Mouse (Mus musculus) adipocyte (in vitro differentiated cells): Measurements from ENCODE around the gene Myo5a.

Experiments
- DNase-seq: peaks from one replicate; pipeline ENCODE4 v3.0.0-alpha.2; 2016; ENCODE audit warnings: low spot score

The Myo5a gene

DNA sequence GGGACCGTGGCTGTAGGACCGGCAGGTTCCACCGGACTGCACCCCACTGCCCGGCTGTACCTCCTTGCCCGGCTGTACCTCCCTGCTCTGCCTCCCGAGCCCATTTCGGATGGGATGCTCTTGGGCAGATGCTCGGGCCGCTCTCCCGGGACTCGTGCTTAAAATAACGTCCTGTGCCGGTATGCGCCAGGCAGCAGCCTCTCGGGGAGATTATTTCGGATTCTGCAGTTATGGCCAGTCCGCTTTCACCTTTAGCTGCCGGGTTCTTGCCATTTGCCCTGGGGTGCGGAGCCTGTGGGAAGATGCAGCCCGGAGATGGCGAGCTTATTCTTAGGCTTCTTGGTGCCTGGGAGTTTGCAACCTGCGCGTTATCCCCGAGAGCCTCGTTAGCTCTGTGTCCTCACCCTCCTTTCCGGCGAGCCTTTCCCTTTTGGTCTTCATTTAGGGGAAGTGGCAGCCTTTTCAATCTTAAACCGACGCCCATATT is 934 bp downstream of the Myo5a start:
- DNase-seq, result peak; percentile 42

DNA sequence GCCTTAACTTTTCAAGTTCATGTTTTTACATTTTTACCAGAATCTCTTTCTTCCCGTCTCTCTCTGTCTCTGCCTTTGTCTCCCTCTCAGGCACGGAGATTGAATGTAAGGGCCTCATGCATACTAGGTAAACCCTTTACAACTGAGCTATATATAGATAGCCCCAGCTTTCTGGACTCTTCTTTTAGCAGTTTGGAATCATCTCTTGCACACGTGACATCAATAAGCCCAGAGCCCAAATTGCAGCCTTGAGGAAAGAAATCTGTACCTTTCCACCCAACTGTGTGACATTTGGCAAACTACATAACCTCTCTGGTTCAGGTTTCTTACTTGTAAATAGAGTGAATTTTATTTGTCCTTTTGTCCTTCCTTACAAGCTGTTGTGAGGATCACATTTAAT is 1.5 kb downstream of the Myo5a start:
- DNase-seq, result no peak

DNA sequence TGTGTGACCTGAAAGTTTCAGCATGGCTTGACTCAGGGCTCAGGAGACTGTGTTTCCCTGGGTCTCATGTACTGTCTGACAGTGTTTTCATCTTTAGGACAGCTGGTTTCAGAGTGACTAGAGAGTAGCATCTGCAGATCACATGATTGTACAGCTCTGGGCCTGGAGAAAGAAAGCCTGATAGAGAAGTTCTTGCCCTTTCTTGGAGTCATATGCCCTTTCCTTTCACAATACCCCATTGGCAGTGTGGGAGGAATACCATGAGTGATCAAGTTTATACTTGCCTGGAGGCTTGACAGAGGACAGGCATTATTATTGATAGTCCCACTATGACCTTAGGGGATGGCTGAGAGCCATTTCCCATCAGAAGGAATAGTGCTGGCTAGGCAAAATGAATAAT is 6.4 kb downstream of the Myo5a start:
- peak; percentile 84 for DNase-seq

DNA sequence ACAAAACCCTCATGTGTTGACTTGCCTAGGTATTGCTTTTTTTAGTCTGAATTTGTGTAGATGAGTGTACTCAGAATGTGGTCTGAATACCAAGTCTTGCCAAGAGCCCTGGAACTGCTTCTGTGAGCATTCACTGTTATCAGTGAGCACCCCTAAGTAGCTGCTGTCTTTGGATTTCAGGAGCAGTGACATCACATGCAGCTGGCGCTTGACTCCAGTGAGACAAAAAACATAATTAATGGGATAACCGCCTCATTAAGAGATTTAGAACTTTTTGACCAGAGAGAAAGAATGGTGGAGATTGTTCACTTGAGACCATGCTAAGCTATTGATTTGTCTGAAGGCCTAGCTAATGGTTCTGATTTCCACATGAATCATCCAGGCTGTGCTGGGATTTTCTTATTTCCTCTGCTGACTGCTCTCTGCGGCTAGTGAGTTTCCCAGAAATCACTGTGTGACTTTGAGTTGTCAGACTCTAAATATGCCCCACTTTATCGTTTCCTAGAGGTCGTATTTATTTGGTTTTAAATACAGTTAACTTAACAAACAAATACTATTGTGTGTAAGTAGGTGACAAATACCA is 14.5 kb downstream of the Myo5a start:
- DNase-seq, result no peak

DNA sequence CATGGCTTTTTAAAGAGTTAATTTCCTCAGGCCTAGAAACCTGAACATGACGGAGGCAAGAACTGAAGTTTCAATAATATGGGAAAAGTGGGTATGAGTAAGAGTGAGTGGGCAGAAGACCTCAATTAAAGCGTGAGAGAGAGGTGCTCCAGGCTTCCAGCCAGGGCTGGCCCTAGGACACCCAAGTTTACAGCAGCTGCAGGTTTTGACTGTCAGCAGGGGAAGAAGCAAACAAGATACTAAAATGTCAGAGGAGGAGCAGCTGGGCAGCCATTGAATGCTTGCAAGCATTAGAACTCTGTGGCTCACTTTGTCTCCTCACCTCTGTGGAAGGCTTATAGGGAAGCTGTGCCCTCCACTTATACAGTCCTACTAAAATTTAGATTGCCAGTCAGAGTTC is 17.0 kb downstream of the Myo5a start:
- DNase-seq, result no peak

DNA sequence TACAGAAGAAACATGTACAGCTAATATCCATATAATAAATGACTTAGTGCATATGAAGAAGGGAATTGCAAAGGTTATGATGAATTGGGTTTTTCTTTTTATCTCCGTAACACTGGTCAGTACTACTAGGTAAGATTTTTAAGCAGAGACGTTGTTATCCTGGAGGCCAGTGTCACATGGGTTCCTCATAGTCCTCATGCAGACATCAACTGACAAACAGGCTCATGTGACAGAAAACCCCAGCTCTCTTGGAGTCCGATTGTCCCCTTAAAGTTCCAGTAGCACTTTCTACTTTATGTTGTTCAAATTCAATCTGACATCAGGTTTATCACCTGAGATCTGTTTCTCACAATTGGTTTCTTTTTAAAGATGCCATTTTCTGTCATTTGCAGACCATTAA is 18.5 kb downstream of the Myo5a start:
- no peak for DNase-seq

DNA sequence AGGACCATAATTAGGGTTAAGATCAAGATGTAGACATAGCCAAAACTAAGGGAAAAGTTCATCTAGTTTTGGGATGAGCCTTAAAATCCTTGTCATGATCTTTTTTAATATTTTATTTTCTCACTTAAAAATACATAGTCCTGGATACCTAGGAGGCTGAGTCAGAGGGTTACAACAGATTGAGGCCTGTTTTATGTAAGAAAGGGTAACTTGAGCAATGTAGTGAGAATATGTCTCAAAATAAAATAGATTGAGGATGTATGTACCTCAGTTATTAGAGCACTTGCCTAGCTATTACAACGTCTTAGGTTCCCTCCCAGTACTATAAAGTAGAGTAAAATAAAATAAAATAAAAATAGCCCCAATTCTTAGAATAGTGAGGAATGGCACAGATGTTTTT is 21.3 kb downstream of the Myo5a start:
- no peak for DNase-seq

DNA sequence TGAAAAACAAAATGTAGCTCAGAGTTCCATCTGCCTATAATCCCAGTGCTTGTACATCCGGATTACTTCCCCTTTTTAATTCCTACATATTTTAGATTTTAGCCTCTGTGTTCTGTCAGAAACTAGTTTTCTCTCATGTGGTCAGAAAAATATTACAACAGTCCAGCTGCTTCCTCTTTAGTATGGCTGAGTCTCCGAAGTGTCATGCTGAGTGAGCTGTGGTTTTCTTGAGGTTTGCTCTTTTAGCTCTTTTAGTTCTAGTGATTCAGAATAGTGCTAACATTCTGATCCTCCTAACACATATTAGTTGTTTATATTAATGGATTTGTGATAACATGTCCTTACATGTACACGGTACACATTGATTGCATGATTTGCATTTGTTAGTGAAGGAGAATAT is 23.9 kb downstream of the Myo5a start:
- DNase-seq, result no peak

DNA sequence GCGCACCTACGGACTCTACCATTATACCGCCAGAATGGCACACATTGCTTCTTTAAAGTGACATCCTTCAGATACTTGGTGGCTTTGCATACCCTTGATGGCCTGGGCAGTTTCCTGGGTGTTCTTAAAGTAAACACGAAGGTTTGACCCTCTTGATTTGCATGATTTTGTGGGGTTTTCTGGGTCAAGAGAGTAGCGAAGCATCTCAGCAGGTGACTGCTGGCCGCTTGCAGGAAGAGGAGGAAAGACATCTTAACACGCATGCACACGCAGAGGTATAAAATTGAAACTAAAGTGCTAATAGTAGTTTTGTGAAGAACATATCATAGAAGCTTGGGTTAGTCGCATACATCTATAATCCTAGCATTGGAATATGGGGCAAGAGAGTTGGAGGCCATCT is 28.1 kb downstream of the Myo5a start:
- DNase-seq, result no peak

DNA sequence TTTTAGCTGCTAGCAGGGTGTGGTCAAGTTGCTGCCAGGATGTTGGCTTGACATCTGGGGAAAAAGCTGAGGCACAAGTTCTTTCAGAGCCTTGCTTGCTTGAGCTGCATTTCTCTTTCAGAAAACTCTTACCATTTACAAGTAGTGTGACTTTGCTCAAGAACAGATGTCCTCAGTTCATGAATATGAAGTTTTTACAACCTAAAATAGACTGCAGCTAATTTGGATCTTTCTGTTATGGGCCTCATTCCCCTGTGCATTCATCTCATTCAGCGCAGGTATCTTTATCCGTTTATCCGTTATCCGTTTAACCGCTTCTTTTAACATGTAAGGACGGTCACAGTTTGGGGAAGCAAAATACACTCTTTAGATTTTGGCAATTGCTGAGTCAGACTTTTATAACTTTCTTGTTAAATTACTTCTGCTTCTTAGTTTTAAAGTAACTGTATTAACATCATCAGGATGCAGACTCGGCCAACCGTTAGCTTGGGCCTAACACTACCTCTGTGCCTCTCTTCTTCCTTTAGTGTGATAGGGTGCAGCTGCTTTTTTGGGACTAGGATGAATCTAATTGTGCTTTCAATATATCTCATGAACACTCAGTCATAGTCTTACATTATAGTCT is 29.5 kb downstream of the Myo5a start:
- DNase-seq, result peak; percentile 46

DNA sequence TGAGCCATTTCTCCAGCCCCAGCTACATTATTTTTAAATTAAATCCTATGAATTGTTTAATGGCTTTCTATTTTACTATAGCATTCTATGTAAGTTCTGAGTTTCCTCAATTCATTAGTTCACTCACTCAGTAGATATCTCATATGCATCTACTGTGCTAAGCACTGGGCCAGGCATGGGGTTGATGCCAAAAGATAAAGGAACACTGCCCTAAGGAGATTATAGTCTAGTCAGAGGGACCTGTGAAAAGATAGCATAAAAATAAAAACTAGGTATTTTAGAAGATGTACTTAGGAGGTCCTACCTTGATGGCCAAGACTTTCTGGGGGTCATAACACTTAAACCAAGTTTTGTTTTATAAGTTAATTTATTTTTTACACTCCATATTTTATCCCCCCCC is 31.3 kb downstream of the Myo5a start:
- DNase-seq, result no peak

DNA sequence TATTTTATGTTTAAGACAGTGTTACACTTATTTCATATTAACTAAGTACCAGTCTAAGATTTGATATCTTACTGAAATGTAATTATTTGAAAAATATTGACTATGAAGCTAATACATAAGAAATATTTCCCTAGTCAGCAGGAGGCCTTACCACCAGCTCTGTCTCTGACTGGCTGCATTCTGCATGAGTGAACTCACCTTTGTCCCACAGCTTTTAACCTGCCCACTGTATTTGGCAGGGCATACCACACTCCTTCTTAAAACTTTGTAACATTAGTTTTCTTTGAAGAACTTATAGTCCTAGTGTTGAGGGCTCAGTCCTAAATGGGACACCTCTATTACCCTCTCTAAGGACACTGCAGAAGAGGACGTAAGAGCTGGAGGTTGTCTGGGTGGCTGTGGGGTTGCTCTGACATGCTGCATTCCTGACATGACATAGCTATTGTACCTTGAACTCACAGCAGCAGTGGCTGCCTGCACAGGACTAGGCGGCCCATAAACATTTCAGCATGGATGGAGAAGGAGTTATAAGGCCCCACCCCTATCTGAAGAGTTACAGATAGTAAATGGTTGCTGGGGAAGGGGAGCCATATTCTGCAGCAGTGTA is 45.9 kb downstream of the Myo5a start:
- DNase-seq, result no peak

DNA sequence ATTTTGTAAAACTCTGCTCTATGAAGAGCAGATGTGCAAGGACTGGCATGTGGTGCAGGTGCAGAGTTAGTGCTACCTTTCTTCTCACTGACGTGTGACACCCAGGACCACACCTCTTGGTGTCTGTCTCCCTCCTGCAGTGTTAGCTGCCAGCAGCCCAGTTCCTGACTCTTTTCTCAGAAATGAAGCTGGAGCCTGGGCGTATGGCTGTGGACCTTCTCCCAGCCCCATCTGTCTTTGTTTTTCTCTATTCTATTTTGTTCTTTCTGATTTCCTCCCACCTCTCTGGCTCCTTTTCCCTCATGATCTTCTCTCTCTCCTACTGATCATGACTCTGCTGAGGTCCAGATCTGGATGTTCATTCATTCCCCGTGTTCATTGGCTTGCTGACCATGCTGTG is 50.3 kb downstream of the Myo5a start:
- no peak for DNase-seq

DNA sequence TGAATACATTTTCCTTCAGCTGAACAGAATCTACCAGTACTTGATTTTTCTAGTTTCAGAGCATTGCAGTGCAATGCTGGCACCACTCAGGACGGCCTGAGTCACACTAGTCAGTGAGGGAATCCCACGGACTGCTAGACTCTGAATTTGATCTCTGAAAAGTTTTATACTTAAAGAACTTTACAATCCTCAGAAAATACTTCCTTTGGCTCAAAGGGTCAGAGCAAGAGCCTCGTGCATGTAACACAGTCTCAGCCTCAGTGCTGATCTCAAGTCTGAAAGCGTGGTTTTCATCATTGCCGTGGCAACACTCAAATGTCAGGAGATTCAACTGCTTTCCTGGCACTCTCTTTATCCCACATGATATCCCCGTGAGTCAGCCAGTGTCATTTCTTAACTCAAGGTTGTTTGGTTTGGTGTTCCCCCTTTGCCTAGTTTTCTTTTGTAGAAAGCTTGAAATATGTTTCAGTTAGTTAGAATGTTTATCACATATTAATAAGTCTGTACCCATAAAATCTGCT is 53.4 kb downstream of the Myo5a start:
- DNase-seq, result peak; percentile 87

DNA sequence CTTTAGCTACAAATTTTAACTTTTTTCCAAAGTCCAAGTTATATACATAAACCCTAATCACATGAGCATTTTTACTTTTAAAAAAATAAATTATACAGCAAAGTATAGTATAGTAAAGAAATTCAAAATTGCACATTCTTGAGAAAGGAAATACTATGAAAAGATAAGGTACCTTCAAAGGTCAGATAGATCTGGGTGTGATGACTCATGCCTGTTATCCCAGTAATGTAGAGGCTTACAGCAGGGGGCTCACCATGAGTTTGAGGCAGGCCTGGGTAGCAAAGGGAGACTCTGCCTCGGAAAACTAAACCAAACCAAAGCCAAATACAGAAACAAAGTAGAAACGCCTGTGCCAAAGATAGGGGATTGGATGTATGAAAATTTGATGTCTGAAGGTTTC is 59.7 kb downstream of the Myo5a start:
- no peak for DNase-seq

DNA sequence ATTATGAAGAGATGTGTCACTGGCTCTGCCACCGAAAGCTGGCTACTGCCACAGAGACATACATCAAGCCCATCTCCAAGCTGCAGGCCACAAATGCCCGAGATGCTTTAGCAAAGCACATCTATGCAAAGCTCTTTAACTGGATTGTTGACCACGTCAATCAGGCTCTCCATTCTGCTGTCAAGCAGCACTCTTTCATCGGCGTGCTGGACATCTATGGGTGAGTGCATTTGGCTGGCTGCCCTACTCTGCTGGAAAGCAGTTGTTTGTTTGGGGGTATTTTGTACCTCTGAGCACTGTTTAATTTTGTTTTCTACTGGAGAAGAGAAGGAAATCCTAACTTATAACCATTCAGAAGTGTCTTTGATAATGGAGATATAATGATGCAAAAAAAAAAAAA is 76.1 kb downstream of the Myo5a start:
- no peak for DNase-seq

DNA sequence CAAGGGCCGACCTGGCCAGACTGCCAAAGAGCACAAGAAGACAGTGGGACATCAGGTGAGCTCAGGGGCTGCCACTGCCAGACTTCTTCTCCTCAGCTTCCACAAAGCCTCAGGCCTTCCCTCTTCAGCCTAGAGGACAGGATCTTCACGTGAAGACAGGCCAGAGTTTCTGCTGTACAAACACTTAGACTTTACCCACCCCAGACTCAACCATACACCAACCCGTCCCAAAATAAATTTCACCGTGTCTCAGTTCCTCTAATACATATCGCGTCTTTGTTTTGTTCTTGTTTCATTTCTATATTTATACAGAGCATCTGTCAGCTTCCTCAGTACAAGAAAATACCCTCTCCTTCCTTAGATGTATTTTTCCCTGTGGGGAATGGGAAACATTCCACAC is 89.7 kb downstream of the Myo5a start:
- no peak for DNase-seq

DNA sequence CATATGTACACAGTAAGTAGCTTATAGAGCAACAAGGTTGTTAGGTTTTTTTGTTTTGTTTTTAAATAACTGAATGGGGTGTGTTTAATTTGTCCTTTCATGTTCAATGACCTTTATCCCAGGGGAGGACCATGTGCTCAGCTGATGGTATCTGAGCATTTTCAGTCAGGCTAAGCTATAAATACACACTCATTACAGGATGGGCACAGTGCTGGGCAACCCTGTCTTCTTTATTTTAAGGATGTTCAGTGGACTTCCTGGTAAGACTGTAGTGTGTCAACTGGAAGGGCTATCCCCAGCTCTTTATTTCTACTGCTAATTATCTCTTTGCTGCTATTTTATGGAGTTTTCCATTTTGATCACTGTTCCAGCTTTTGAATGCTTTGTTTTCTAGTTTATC is 92.8 kb downstream of the Myo5a start:
- no peak for DNase-seq

DNA sequence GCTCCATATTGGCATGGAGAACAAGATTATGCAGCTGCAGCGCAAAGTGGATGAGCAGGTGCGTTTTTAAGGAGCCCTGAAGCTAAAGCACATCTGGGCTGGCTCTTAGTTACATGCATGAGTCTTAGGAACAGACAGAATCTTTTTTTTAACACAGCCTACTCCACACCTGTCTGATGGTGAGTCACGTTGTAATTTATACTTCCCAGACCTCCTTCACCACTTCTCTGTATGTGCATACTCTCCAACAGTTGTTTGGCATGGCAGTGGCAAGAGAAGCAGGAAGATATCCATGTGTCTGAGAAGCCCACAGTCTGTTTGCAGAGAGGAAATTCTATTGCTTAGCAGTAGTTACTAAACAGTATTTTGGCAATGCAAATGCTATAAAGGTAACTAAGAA is 100.9 kb downstream of the Myo5a start:
- no peak for DNase-seq

DNA sequence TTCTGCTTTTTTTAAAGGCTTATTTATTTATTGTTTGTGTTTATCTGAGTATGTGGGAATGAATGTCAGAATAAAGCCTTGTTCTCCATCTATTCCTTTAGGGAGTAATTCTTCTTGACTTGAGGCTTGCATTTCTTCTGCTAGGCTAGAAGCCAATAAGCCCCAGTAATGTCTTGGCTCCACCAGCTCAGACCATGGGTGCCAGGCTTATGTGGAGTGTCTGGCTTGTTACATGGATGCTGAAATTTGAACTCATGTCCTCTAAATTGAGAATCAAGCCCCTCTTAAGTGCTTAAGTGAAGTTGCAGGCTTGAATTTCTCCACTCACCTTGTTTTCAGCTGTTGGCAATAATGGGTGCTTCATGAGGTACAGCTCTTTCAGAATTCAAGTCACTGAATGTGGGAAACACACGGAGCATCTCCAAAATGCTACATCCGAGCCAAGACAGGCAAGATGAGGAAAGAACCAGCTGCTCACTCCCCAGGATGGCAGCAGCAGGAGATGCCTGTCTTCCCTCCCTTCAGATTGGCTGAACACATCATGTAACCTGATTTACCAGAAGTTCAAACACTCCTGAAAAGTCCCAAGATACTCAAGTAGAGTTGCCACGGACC is 116.9 kb downstream of the Myo5a start:
- no peak for DNase-seq

DNA sequence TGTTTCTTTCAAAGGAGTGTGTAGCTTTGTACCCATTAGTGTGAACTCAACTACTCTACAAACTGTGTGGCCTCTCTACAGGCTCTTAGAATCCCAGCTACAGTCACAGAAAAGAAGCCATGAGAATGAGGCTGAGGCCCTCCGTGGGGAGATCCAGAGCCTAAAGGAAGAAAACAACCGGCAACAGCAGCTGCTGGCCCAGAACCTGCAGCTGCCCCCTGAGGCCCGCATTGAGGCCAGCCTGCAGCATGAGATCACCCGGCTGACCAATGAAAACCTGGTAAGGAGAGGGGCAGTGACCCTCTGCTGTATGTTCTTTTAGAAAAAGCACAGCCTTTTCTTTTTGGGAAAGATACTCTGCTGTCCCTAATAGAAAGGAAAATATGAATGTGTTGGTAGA is 123.0 kb downstream of the Myo5a start:
- DNase-seq, result peak; percentile 5

DNA sequence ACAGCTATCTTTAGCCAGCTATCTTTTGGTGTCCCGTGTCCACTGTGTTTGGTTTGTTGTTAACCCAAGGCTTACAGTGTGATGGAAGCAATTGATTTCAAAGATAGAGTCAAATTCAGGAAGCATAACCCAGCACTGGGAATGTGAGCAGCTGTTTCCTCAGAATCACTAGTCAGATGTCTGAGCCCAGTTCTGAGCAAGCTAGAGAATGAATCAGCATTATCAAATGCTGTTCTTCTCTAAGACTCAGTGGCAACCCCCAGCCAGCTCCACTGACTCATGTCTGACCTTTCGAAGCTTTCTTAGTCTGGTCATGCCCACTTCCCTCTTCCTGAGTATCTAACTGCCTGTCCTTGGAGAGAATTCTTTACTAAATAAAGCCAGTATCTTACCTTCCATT is 125.5 kb downstream of the Myo5a start:
- peak; percentile 46 for DNase-seq

DNA sequence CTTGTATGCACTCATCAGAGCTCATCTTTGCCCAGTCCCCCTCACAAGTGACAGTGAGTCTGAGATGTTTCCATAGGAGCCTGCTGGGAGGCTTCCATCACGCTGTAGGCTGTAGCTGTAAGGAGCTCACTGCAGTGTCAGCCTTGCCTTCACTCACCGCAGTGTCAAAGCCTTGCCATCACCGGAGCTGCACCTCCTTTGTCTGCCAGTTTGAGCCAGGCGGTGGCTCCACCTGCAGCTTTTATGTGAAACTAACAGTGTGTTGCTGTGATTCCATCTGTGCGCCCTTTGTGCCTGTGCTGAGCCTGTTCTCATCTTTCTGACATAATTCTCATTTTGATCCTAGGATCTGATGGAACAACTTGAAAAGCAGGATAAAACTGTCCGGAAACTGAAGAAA is 126.5 kb downstream of the Myo5a start:
- no peak for DNase-seq
